Mouse (Mus musculus) lung, adult 10 weeks (tissue): ENCODE data around the gene Phf19. TPM values are rescaled to one million over a fixed set of nuclear protein-coding genes. Genes with fewer than 3 reads are reported as not detected.

ENCODE experiments used
- polyA plus RNA-seq: library from polyadenylated mRNA; stranded (reverse); fragments of 350-450 nt; fragmentation: Illumina TruSeq; extraction: RNeasy Lipid Tissue Mini Kit (QIAGEN cat#74804); gene quantifications from one replicate; pipeline ENCODE4 v1.2.3, GENCODE M21; 2014; ENCODE audit warnings: low read depth, low replicate concordance; ENCODE audit not compliant: insufficient read depth

The Phf19 gene
- 0.84 TPM for polyA plus RNA-seq

DNA sequence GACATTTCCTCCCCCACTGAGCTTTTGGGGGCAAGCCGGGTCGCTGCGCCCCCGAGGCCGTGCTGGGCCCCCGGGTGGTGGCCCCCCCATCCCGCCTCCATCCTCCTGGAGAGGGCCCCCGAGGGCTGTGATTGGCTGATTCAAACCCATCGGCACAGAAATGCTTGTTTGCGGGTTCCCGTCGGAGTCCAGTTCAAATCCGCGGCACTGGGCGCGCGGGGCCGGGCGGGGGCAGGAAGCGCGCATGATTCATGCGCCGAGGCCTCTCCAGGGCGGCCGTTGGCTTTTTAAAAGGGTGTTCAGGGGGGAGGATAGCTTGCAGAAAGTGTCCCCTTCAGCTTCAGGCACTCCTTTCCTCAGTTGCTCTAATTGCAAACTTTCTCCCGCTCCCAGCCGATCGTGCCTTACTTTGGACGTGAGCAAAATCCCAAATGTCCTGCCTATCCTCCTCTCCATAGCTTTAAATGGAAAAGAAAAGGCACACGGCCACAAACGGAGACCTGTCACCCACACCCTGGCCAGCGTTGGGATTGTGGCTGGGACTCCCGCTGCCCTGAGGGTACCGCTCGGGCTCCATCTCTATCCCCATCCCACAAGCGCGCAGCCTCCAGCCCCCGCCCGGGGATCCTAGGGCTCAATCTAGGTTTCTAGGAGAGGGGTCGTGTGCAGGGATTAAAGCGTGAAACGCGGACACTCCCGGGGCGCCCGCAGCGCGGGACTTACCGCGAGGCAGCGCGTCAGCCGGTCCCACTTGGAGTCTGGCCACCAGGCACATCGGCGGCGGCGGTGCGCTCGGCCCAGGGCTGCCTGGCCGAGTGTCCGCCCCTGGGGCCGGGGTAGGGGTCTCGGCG lies at the start of gene Phf19:
Phf19 (minus strand) TSS at position 809 of the 851 bp plus-strand sequence.

DNA sequence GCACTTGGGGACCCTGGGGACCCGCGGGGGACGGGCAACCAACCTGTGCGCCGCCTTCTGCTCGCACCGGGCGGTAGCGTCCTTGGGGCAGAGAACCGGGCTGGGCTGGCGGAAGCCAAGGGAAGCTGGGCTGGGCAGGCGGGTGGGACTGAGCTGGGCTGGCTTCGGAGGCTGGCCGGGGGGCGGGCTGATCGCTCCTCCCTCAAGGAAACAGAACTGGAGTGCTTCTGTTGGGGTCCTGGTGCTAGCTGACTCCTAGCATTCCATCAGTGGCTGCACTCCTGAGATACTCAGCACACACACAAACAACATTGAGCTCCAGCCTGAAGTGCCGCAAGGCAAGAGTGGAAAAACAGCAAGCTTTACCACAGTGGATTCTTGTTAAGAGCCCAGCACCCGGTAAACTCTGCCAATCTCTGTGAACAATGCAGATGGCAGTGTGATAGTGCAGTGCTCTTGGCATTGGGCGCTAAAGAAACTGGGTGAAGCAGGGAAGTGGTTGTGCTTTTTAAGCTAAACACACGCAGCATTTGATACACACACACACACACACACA lies 47.7 kb upstream of the Phf19 start, which contains the start of gene Traf1:
Traf1 (minus strand) TSS at position 292 of the 556 bp plus-strand sequence.

DNA sequence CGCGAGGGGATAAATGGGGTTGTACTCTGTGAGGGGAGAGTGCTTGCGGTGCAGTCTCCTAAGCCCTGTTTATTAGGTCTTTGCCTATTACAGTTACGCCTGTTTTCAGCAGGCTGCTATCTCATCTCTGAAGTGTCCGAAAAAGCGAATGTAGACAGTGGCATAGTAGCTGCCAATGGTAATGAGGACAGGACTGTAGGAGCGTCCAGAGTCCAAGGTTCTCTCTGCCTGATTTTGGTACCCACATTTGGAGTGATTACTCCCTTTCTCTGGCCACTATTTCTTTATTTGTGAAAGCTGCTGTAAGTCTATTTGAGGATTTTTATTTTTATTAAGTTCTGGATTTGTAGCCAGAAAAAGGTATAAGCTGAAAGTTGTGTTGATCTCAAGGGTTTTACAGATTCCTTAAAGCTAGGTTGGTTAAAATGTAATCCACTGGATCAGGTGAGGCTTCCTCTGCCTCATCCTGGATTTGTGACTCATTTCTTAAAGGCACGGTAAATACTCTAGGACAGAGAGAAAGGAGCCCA lies 38.9 kb downstream of the Phf19 start, which contains the start of gene Psmd5:
Psmd5 (minus strand) TSS at position 153 of the 530 bp plus-strand sequence.

DNA sequence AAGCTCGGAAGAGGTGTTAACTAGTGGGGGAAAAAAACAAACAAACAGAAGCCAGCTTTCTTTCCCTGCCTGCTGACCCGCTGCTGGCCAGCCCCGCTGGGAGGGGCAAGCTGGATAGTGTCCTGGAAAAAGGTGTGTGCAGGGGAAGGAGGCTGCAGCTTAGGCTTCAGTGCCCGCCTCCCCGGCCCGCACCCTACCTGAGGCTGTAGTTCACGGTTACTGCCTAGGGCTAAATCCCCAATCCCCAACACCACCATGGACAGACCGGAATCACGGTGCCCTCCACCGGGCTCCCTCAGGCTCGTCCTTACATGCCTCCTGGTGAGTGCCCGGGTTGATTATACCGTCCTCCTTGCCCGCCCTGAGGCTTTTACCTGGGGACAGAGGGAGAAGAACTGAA lies 39.6 kb downstream of the Phf19 start, which contains the start of gene Cutal:
Cutal (plus strand) TSS at position 126 of the 400 bp plus-strand sequence.

Other genes starting within 250 kb of the Phf19 start
- gene Gapvd1, start 158.8 kb downstream of the Phf19 start, polyA plus RNA-seq = 17.1 TPM
- 347 TPM for gene Hspa5, start 142.1 kb downstream of the Phf19 start, polyA plus RNA-seq
- 16.4 TPM for gene Rabepk, start 114.1 kb downstream of the Phf19 start, polyA plus RNA-seq
- 62.3 TPM for gene Fbxw2, start 87.7 kb downstream of the Phf19 start, polyA plus RNA-seq
- gene Gm34653, start 81.0 kb downstream of the Phf19 start, polyA plus RNA-seq = not detected
- 8.1 TPM for gene Cutal, start 39.6 kb downstream of the Phf19 start, polyA plus RNA-seq
- gene Psmd5, start 39.1 kb downstream of the Phf19 start, polyA plus RNA-seq = 32.4 TPM
- 39.9 TPM for gene Traf1, start 47.7 kb upstream of the Phf19 start, polyA plus RNA-seq
- 164 TPM for gene Hc, start 147.4 kb upstream of the Phf19 start, polyA plus RNA-seq
- 2.8 TPM for gene AI182371, start 187.5 kb upstream of the Phf19 start, polyA plus RNA-seq
- 15.3 TPM for gene Cntrl, start 195.5 kb upstream of the Phf19 start, polyA plus RNA-seq